Mouse (Mus musculus) brown adipose tissue, adult 24 weeks (tissue): ENCODE data around the gene Gtsf1l. TPM values are rescaled to one million over a fixed set of nuclear protein-coding genes. Genes with fewer than 3 reads are reported as not detected.

Experiments used
- H3K27ac ChIP-seq: fragments of 200-500 bp; replicated peaks from 2 replicates; pipeline ENCODE4 v1.5.1; 2012; ENCODE audit warnings: low read depth, mild to moderate bottlenecking, low read length
- H3K4me1 ChIP-seq: fragments of 200-500 bp; 2 replicates; pipeline ENCODE4 v1.6.1; 2012; ENCODE audit warnings: low read length, mixed read lengths; ENCODE audit not compliant: control insufficient read depth, insufficient read depth, insufficient read length
- H3K4me3 ChIP-seq: fragments of 200-500 bp; 2 replicates; pipeline ENCODE4 v1.5.1; 2012; ENCODE audit warnings: low read depth, mild to moderate bottlenecking, low read length, moderate library complexity; ENCODE audit not compliant: insufficient read depth
- polyA plus RNA-seq: library from polyadenylated mRNA; stranded (reverse); fragments of >200 nt; gene quantifications from 2 replicates; pipeline ENCODE4 v1.2.4, GENCODE M21; 2012; ENCODE audit not compliant: missing spikeins, insufficient read depth, insufficient read length

Gtsf1l gene
- polyA plus RNA-seq, 1 experiment, result not detected

DNA sequence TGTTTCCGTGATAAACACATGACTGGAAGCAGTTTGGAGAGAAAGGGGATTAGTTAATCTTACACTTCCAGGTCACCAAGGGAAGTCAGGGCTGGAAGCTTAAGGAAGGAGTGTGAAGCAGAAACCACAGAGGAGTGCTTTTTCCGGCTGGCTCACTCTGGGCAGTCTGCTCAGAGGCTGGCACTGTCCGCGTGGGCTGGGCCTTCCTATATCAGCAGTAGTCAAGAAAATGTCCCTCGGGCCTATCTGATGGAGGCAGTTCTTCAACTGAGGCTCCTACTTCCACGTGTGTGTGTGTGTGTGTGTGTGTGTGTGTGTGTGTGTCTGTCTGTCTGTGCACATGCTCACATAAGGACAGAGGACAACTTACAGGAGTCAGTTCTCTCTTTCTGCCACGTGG lies 47.7 kb downstream of the Gtsf1l start:
- Histone ChIP-seq H3K4me1 (no peaks in the 10 kb centered on the region), H3K27ac (no peak overlapping the region), H3K4me3 (no peak overlapping the region)

Other genes starting within 250 kb of the Gtsf1l start
- gene Srsf6, start 156.3 kb downstream of the Gtsf1l start, polyA plus RNA-seq, result 50.4 and 52.6 TPM in 2 replicates
- gene L3mbtl1, start 144.4 kb downstream of the Gtsf1l start, polyA plus RNA-seq, result not detected in 2 replicates
- not detected in 2 replicates for gene Sgk2, start 100.5 kb downstream of the Gtsf1l start, polyA plus RNA-seq
- 23.2 and 25.6 TPM in 2 replicates for gene Ift52, start 70.5 kb downstream of the Gtsf1l start, polyA plus RNA-seq
- gene Mybl2, start 33.2 kb downstream of the Gtsf1l start, polyA plus RNA-seq, result 1.5 TPM in 1 of 2 replicates, not detected in the other
- gene Tox2, start 115.3 kb upstream of the Gtsf1l start, polyA plus RNA-seq, result 0.48 TPM in 1 of 2 replicates, not detected in the other